Mouse (Mus musculus) thymus, adult 2 months (tissue): ENCODE measurements around the gene Anapc13.

Source experiments
- CTCF ChIP-seq: fragments of 200-500 bp; IDR thresholded peaks from 2 replicates; pipeline ENCODE4 v1.5.1; 2012; ENCODE audit warnings: mild to moderate bottlenecking, control low read depth, low read length, moderate library complexity, borderline replicate concordance; ENCODE audit not compliant: control insufficient read depth, poor library complexity, insufficient read depth; ENCODE audit errors: extremely low read depth
- POLR2A ChIP-seq: fragments of 200-500 bp; IDR thresholded peaks from 2 replicates; pipeline ENCODE4 v1.6.1; 2012; ENCODE audit warnings: mild to moderate bottlenecking, low read length, control low read depth, moderate library complexity; ENCODE audit not compliant: control insufficient read depth, poor library complexity, insufficient read depth; ENCODE audit errors: extremely low read depth

DNA sequence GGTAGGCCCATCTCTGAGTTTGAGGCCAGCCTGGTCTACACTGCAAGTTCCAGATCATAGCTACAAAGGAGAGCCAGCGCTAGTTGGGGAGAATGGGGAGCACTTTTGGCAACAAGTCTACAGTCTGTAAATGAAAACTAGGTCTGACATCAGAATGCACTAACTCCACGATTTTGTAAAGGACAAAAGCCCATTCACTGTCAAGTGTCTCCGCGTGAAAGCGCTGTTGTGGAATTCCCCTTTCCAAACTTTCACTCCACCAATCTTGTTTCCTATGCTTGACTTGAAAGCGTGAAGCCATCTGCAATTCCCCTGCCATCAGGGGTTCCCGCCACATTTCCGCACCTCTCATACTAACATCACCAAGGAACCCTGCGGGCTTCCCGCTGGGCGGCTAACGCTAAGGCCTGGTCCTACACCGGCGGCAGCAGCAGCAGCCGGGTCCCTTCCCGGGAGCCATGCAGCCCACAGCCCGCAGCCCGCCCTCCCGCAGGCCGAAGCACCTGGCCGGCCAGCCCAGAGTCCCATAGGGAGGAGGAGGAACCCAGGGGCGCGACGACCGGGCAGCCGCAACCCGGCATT lies 604 bp upstream of the Anapc13 start:
- no peak for TF ChIP-seq CTCF
- TF ChIP-seq POLR2A: no peak
